Mouse (Mus musculus): ENCODE measurements around the gene Phactr2. TPM values are rescaled to one million over a fixed set of nuclear protein-coding genes. Genes with fewer than 3 reads are reported as not detected.

Phactr2 gene
- polyA plus RNA-seq, 1 experiment from 2014 or later = 6.7 TPM

DNA sequence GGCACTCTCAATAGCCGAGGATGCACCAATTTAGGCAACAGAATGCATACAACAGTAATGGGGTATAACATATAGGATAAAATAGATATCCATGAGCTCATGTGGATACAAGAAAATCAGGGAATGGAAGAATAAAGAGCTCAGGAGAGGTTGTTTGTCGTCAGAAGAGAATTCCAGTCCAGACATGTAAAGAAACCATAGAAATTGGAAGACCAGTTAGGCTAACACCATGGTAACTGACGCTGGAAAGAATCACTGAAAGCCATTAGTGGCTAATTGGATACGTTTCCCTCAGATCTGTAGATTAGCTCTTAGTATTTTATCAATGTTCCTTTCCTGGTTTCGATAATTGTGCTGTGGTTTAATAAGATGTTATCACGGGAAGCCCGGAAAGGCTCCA is 41.2 kb downstream of the Phactr2 start:
- H3K4me2 ChIP-seq (ENCODE audit: low read length) = no peak overlapping the region
- no peak overlapping the region for H3K9ac ChIP-seq (ENCODE audit: low read depth, low read length)
- no peaks in the 10 kb centered on the region for H3K36me3 ChIP-seq (ENCODE audit: control insufficient read depth, insufficient read depth, low read length)
- H3K4me1 ChIP-seq (ENCODE audit: control insufficient read depth, insufficient read depth, low read depth, low read length) = no peaks in the 10 kb centered on the region; the same call in 1 of the 2 replicates
- H3K27me3 ChIP-seq (replicated peaks; ENCODE audit: control insufficient read depth, insufficient read depth, low read length) = no peaks in the 10 kb centered on the region
- WGBS = 46% methylated on average over 7 of the region's 7 CpGs
- no peak overlapping the region for H3K4me3 ChIP-seq (ENCODE audit: low read length)
- H3K9me3 ChIP-seq (ENCODE audit: control insufficient read depth, low read length) = no peaks in the 10 kb centered on the region
- no peak for ATAC-seq
- H3K27ac ChIP-seq (ENCODE audit: low read depth, low read length) = no peak overlapping the region

DNA sequence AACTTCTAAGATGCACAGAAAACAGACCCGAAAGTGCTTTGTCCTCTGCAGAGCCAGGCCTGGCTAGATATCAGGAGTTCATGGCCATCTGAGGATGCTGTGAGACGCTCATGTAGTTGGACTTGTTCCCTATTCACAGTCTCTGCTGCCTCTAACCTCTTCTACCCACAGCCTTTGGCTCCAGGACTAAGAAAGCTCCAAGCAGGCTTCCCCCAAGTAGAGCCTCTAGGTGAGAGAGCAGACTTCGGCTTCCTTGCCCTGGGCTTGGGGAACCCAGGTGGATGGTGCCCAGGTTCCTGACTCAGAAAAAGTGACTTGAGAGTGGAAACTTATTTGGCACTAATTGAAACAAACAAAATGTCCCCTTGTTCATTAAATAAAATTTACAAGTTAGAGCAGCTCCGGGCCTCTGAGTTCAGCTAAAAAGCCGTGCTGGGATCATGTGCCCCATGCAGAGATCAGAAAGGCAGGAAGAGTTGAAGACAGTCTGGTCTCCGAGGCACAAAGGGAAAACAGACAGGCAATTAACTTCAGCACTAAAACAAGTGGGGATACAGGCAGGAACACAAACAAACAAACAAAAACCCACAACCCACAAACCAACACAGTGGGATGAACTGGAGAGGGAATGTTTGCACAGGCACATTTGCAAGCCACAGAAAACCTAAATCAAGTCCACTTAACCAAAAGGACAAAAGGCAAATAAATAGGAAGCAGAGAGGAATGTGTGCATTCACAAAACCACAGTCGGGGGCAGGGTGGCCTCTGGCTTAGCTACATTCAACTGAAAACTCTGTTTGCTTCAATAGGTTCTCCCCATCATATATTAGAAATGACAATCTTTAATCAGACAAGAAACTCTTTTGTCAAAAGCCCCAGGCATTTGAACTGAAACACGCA is 42.3 kb downstream of the Phactr2 start:
- Histone ChIP-seq H3K9me3 (ENCODE audit: control insufficient read depth, low read length) (no peaks in the 10 kb centered on the region), H3K27ac (ENCODE audit: low read depth, low read length) (no peak overlapping the region), H3K4me1 (ENCODE audit: control insufficient read depth, insufficient read depth, low read depth, low read length) (no peaks in the 10 kb centered on the region; the same call in 1 of the 2 replicates), H3K36me3 (ENCODE audit: control insufficient read depth, insufficient read depth, low read length) (no peaks in the 10 kb centered on the region), H3K4me3 (ENCODE audit: low read length) (no peak overlapping the region), H3K27me3 (replicated peaks; ENCODE audit: control insufficient read depth, insufficient read depth, low read length) (no peaks in the 10 kb centered on the region), H3K4me2 (ENCODE audit: low read length) (no peak overlapping the region), H3K9ac (ENCODE audit: low read depth, low read length) (no peak overlapping the region)
- no peak for ATAC-seq
- WGBS = 28% methylated on average over 8 of the region's 8 CpGs

DNA sequence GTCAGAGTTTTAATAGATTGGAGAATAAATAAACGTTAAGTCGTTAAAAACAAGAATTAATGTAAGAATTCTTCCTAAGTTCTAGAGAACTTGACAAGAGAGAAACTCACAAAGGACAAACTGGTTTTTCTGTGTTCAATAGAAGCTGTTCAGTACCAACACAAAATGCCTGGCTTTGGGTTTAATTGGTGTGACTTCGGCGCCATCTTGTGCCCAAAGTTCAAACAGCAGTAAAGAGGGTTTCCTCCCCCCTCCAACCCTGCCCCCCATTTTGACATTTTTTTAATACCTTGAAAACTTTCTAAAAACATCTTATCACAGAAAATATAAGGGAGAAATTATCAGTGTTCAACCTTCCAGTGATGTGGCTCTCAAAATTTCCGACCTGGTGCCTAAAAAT is 44.4 kb downstream of the Phactr2 start:
- H3K27me3 ChIP-seq (replicated peaks; ENCODE audit: control insufficient read depth, insufficient read depth, low read length) = no peaks in the 10 kb centered on the region
- WGBS = 14% methylated on average over 5 of the region's 5 CpGs
- no peaks in the 10 kb centered on the region for H3K9me3 ChIP-seq (ENCODE audit: control insufficient read depth, low read length)
- H3K27ac ChIP-seq (ENCODE audit: low read depth, low read length) = no peak overlapping the region
- no peaks in the 10 kb centered on the region for H3K36me3 ChIP-seq (ENCODE audit: control insufficient read depth, insufficient read depth, low read length)
- no peaks in the 10 kb centered on the region; the same call in 1 of the 2 replicates for H3K4me1 ChIP-seq (ENCODE audit: control insufficient read depth, insufficient read depth, low read depth, low read length)
- no peak overlapping the region for H3K9ac ChIP-seq (ENCODE audit: low read depth, low read length)
- no peak overlapping the region for H3K4me2 ChIP-seq (ENCODE audit: low read length)
- ATAC-seq = peak; percentile 46; the same call in 1 of the 2 replicates
- H3K4me3 ChIP-seq (ENCODE audit: low read length) = no peak overlapping the region

DNA sequence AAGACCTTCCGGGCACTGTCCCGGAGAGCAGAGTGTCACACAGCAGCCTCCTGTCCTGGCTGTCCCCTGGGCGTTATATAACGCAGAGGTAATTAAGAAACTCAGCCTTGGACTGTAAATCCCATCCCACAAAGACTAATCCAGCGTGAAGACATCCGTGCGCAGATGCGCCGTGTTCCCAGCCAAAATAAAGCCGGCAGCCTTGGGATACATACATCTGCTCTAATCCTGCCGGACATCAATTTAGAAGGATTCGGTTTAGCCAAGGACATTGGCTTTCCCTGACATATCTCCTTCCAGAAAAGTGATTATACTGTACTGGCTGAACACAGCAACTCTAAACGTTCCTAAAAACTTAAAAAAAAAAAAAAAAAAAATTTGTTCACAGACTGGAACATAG is 45.0 kb downstream of the Phactr2 start:
- Histone ChIP-seq H3K4me1 (ENCODE audit: control insufficient read depth, insufficient read depth, low read depth, low read length) (no peaks in the 10 kb centered on the region; the same call in 1 of the 2 replicates), H3K27me3 (replicated peaks; ENCODE audit: control insufficient read depth, insufficient read depth, low read length) (no peaks in the 10 kb centered on the region), H3K4me2 (ENCODE audit: low read length) (peak overlapping the region; percentile 23), H3K9ac (ENCODE audit: low read depth, low read length) (no peak overlapping the region), H3K9me3 (ENCODE audit: control insufficient read depth, low read length) (no peaks in the 10 kb centered on the region), H3K36me3 (ENCODE audit: control insufficient read depth, insufficient read depth, low read length) (no peaks in the 10 kb centered on the region), H3K4me3 (ENCODE audit: low read length) (no peak overlapping the region), H3K27ac (ENCODE audit: low read depth, low read length) (no peak overlapping the region)
- 21% methylated on average over 13 of the region's 13 CpGs for WGBS
- ATAC-seq = peak; percentile 64; the same call in 1 of the 2 replicates

DNA sequence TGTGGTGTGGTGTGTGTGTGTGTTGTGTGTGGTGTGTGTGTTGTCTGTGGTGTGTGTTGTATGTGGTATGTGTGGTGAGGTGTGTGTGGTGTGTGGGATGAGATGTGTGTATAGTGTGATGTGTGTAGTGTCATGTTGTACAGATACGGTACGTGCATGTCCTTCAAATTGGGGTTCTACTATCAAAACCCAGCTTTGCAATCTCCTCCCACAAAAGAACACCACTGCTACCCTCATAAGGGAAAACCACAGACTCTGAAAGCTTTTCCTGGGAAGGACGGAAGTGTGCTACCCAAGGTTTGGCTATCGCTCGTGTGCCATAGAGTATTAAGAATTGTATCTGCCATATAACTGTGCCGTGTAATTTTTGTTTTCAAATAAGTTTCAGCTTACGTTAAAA is 45.7 kb downstream of the Phactr2 start:
- no peak for ATAC-seq

DNA sequence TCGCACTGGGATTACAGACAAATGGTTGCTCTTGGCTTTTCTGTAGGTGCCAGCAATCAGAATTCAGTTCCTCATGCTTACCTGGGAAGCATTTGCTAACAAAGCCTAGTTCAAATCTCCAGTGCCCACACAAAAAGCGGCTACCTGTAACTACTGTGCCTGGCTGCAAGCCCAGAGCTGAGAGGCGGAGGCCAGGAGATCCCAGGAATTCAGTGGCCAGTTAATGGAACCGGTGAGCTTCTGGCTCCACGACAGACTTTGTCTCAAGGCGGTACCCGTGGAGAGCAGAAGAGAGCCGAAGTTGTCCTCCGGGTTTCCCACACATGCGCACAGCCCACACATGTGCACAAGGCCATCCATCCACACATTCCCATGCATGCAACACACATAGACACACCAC is 46.6 kb downstream of the Phactr2 start:
- Histone ChIP-seq H3K4me1 (ENCODE audit: control insufficient read depth, insufficient read depth, low read depth, low read length) (no peaks in the 10 kb centered on the region; the same call in 1 of the 2 replicates), H3K4me3 (ENCODE audit: low read length) (no peak overlapping the region), H3K9ac (ENCODE audit: low read depth, low read length) (no peak overlapping the region), H3K4me2 (ENCODE audit: low read length) (no peak overlapping the region), H3K9me3 (ENCODE audit: control insufficient read depth, low read length) (no peaks in the 10 kb centered on the region), H3K27me3 (replicated peaks; ENCODE audit: control insufficient read depth, insufficient read depth, low read length) (no peaks in the 10 kb centered on the region), H3K36me3 (ENCODE audit: control insufficient read depth, insufficient read depth, low read length) (no peaks in the 10 kb centered on the region), H3K27ac (ENCODE audit: low read depth, low read length) (no peak overlapping the region)
- WGBS = 63% methylated on average over 10 of the region's 10 CpGs
- no peak for ATAC-seq

More for the DNA sequence above, 45.7 kb downstream of the Phactr2 start:
- Histone ChIP-seq H3K27ac (ENCODE audit: low read depth, low read length) (no peak overlapping the region), H3K4me1 (ENCODE audit: control insufficient read depth, insufficient read depth, low read depth, low read length) (no peaks in the 10 kb centered on the region; the same call in 1 of the 2 replicates), H3K4me2 (ENCODE audit: low read length) (no peak overlapping the region), H3K9me3 (ENCODE audit: control insufficient read depth, low read length) (no peaks in the 10 kb centered on the region), H3K27me3 (replicated peaks; ENCODE audit: control insufficient read depth, insufficient read depth, low read length) (no peaks in the 10 kb centered on the region), H3K9ac (ENCODE audit: low read depth, low read length) (no peak overlapping the region), H3K4me3 (ENCODE audit: low read length) (no peak overlapping the region), H3K36me3 (ENCODE audit: control insufficient read depth, insufficient read depth, low read length) (no peaks in the 10 kb centered on the region)
- 85% methylated on average over 7 of the region's 7 CpGs for WGBS

DNA sequence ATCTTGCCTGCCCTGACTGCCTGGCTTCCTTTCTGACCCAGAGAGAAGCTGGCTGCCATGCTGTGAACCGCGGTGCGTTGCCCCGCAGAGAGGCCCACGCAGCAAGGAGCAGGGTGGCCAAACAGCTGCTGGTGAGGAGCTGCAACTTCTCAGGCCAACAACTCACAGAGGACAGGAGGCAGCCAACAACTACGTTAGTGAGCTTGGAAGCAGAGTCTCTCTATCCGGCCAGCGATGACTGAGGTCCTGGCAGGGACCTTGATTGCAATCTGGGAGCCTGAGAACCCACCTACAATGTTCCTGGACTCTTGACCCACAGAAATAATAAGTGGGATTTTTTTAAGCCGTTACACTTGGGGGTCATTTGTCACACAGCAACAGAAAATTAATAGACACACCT is 49.0 kb downstream of the Phactr2 start:
- H3K36me3 ChIP-seq (ENCODE audit: control insufficient read depth, insufficient read depth, low read length) = no peaks in the 10 kb centered on the region
- no peak overlapping the region for H3K27ac ChIP-seq (ENCODE audit: low read depth, low read length)
- H3K9ac ChIP-seq (ENCODE audit: low read depth, low read length) = no peak overlapping the region
- no peak overlapping the region for H3K4me3 ChIP-seq (ENCODE audit: low read length)
- no peak overlapping the region for H3K4me2 ChIP-seq (ENCODE audit: low read length)
- H3K27me3 ChIP-seq (replicated peaks; ENCODE audit: control insufficient read depth, insufficient read depth, low read length) = no peaks in the 10 kb centered on the region
- WGBS = 84% methylated on average over 9 of the region's 9 CpGs
- no peaks in the 10 kb centered on the region for H3K9me3 ChIP-seq (ENCODE audit: control insufficient read depth, low read length)
- no peaks in the 10 kb centered on the region; the same call in 1 of the 2 replicates for H3K4me1 ChIP-seq (ENCODE audit: control insufficient read depth, insufficient read depth, low read depth, low read length)
- no peak for ATAC-seq

DNA sequence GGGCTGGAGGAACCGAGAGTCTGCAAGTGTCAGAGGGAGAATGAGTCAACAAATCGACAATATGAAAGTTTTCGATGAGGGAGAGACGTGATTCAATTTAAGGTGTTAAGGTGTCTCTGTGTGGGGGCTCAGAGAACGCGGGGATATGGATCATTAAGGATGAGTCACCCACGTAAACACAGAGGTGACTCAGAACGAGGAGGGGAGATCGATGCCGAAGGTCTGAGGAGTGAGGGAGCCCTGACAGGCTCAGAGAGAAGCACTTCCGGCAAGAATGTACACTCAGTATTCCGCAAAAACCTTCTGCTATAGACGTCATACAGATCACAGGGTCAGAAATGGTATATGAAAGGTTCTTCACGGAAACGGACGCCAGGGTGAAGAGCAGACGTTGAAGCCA is 49.7 kb downstream of the Phactr2 start:
- ATAC-seq = no peak
- WGBS = 89% methylated on average over 17 of the region's 17 CpGs
- no peak overlapping the region for H3K27ac ChIP-seq (ENCODE audit: low read depth, low read length)

DNA sequence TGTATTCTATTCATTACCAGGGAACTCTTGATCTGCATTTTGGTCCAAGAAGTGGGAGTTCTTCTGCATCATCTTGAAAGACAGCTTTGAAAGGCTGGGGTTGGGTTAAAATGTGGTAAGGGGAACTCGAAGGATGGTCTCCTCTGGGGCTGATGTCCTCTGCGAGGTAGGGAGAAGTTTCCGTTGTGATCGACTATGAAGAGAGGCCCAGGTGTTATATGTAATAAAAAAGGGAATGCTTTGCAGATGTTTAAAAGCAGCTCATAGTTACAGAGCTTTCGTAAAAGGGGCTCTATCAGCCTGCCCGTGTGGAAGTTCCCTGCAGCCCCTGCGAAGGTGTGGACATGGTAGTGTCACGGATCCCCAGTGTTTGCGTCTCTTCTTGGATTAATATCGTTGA is 50.2 kb downstream of the Phactr2 start:
- Histone ChIP-seq H3K27me3 (replicated peaks; ENCODE audit: control insufficient read depth, insufficient read depth, low read length) (no peaks in the 10 kb centered on the region), H3K9ac (ENCODE audit: low read depth, low read length) (no peak overlapping the region), H3K36me3 (ENCODE audit: control insufficient read depth, insufficient read depth, low read length) (no peaks in the 10 kb centered on the region), H3K4me2 (ENCODE audit: low read length) (no peak overlapping the region), H3K27ac (ENCODE audit: low read depth, low read length) (no peak overlapping the region), H3K4me1 (ENCODE audit: control insufficient read depth, insufficient read depth, low read depth, low read length) (no peaks in the 10 kb centered on the region), H3K4me3 (ENCODE audit: low read length) (no peak overlapping the region), H3K9me3 (ENCODE audit: control insufficient read depth, low read length) (no peaks in the 10 kb centered on the region)
- 91% methylated on average over 10 of the region's 10 CpGs for WGBS
- ATAC-seq = no peak

More for the DNA sequence above, 49.7 kb downstream of the Phactr2 start:
- Histone ChIP-seq H3K4me2 (ENCODE audit: low read length) (no peak overlapping the region), H3K36me3 (ENCODE audit: control insufficient read depth, insufficient read depth, low read length) (no peaks in the 10 kb centered on the region), H3K9me3 (ENCODE audit: control insufficient read depth, low read length) (no peaks in the 10 kb centered on the region), H3K27me3 (replicated peaks; ENCODE audit: control insufficient read depth, insufficient read depth, low read length) (no peaks in the 10 kb centered on the region), H3K9ac (ENCODE audit: low read depth, low read length) (no peak overlapping the region), H3K4me3 (ENCODE audit: low read length) (no peak overlapping the region), H3K4me1 (ENCODE audit: control insufficient read depth, insufficient read depth, low read depth, low read length) (no peaks in the 10 kb centered on the region; the same call in 1 of the 2 replicates)

Measured in hindbrain, embryonic 16.5 days (tissue).